Mouse (Mus musculus): ENCODE measurements around the gene Tigit. TPM values are rescaled to one million over a fixed set of nuclear protein-coding genes. Genes with fewer than 3 reads are reported as not detected.

Tigit gene
- polyA plus RNA-seq, 1 experiment, result not detected

DNA sequence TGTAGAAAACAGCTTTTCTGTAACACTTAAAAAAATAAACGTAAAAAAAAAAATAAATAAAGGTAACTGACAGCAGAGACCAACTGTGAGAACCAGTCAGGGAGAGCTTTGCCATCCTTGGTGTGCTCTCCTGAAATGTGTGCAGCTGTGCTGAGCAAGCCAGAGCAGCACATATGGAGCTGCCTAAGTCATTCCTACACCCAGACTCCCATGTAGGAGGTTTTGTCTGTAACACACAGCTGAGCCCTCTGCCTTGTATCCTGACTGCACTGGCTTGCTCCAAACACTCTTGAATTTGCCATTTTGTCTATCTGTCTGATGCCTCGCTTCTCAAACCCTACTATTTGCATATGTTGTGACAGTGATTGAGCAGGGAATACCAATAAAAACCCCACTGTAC is 27.0 kb upstream of the Tigit start:
- no peak for TF ChIP-seq GATA1 (IDR thresholded peaks at IDR 0.05; ENCODE audit: low read length)

DNA sequence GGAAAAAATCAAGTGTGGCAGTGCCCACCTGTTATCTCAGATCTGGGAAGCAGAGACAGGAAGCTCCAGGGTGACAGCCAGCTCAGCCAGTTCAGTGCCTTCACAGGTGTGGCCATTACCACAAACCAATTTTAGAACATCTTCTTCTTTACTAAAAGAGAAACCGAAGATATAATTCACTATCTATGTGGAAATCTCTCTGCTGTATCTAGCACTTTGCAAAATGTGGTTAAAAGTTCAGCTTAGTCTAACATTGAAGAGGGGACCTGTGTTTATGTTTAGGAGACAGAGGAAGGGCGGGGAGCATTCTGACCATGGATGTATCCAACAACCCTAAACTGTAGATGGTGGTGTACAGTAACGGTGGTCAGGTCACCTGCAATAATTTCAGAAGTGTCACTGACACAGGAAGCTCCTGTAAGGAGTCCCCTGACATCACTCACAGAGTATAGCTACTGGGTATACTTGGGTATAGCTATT is 26.3 kb upstream of the Tigit start:
- TF ChIP-seq GATA1 (IDR thresholded peaks at IDR 0.05; ENCODE audit: low read length), result no peak

- TF ChIP-seq GATA1 (IDR thresholded peaks at IDR 0.05; ENCODE audit: low read length), result no peak
Measured at GRCm38 (mm10) chr16:43687968-43688367, 24.0 kb upstream of the Tigit start.

- no peak for TF ChIP-seq GATA1 (IDR thresholded peaks at IDR 0.05; ENCODE audit: low read length)
Measured at GRCm38 (mm10) chr16:43674400-43674799, 10.5 kb upstream of the Tigit start.

DNA sequence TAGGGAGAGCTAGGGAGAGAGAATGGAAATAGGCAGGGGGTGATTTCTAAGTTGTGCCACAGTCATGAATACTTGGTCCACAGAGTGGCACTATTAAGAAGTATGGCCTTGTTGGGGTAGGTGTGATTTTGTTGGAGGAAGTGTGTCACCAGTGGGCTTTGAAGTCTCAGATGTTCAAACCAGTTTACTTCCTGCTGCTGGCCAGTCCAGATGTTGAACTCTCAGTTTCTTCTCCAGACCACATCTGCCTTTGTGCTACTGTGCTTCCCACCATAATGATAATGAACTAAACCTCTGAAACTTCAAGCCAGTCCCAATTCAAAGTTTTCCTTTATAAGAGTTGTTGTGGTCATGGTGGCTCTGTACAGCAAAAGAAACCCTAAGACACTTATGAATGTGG is 8.8 kb upstream of the Tigit start:
- no peak for TF ChIP-seq GATA1 (IDR thresholded peaks at IDR 0.05; ENCODE audit: low read length)

DNA sequence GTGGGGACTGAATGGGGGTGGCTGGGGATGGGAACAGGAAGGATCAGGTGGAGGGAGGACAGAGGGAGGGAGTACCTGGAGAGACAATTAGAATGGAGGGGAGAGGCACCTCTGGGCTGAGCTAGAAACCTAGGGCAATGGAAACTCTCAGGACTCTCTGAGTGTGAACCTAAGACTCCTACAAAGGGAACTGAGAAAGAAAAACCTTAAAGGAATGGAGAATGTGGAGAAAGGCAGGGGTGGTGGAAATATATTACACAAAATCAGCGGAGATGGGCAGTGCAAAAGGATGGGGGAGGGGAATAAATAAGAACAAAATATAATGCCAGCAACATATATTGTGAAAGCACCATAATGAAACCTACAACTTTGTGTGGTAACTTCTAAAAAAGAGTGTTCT is 8.0 kb upstream of the Tigit start:
- TF ChIP-seq GATA1 (IDR thresholded peaks at IDR 0.05; ENCODE audit: low read length), result no peak

DNA sequence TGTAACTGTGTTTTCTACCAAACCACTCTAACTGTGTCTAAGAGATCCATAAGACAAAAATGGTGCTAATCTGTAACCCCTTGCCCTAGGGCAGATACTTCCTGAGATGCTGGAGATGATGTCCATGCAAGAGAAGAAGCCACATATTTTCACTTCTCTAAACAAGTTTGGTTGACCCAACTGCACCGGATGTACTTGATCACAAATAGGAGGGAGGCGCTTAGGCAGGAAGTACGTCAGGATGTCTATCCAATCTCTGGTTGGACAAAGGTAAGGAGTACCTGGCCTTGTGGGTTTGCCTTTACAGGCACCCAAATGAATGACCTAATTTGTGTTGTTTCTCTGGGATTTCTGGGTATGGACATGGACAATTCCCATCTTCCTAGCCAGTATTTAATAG is 4.3 kb upstream of the Tigit start:
- TF ChIP-seq GATA1 (IDR thresholded peaks at IDR 0.05; ENCODE audit: low read length), result no peak

DNA sequence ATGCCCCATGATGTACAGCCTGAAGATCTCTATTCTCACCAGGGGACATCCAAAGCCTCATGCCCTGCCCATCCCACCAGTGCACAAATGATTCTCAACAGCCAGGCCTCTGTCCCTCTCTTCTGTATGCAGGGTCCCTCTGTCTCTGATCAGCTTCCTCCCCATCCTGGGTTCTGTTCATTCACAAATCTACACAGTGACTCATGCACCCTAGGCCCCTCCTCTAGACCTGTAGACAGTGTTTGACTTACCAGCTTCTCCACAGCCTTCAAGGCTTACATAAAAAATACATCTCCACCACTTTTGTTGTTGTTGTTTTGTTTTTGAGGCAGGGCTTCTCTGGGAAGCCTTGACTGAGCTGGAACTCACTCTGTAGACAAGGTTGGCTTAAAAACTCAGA is 915 bp upstream of the Tigit start:
- no peak for TF ChIP-seq GATA1 (IDR thresholded peaks at IDR 0.05; ENCODE audit: low read length)

- no peak for TF ChIP-seq GATA1 (IDR thresholded peaks at IDR 0.05; ENCODE audit: low read length)
Measured at GRCm38 (mm10) chr16:43662124-43663004, 1.6 kb downstream of the Tigit start.

DNA sequence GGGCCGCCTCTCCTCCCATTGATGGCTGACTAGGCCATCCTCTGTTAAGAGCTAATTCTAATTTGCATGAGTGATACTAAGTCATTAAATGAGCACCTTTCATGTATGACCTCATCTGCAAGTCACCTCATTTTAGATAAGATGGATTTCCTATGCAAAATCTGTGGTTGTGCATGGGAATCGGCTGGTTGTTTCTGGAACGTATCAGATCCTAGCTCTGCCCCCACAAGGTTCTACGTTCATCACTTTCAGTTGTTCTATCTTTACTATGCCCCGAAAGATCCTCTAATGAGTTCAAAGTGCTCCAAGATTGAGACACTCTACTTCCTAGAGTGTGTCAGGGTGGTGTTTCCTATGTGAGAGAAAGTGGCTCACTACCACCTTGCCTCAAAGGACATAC is 2.4 kb downstream of the Tigit start:
- no peak for TF ChIP-seq GATA1 (IDR thresholded peaks at IDR 0.05; ENCODE audit: low read length)

- no peak for TF ChIP-seq GATA1 (IDR thresholded peaks at IDR 0.05; ENCODE audit: low read length)
Measured at GRCm38 (mm10) chr16:43655183-43655787, 8.7 kb downstream of the Tigit start.

DNA sequence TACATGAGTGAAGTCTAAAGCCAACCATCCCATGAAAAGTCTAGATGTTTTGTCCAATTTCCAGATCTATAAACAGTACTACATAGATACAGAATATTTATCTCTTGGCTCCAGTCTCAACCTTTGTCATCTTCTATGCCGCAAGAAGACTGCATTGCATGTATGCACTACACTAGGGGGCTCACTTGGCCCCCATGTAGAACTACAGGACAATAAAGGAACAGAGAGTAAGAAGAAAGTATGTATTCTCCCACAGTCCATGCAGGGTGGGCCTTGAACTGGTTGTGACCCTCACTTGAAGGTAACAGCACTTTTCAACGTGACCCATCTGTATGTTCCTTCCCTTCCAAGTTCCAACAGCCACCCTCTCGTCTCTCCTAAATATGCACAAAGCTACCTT is 9.7 kb downstream of the Tigit start:
- no peak for TF ChIP-seq GATA1 (IDR thresholded peaks at IDR 0.05; ENCODE audit: low read length)

DNA sequence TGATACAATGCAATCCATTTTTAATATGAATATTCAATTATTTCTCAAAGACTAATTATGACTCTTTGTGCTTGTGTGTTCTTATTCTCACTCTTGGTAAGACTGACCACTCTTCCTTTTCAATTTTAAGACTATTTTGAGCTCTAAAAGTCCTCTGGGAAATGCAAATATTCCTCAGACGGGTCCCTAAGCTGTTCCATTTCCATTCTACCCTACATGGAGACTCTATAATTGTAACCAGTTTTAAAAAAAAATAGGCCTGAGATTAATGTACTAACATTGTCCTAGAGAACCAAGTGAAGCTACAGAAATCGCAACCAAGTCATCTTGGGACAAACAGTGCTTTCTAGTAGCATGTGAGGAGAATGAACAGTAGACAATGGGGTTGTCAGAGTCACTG is 10.7 kb downstream of the Tigit start:
- no peak for TF ChIP-seq GATA1 (IDR thresholded peaks at IDR 0.05; ENCODE audit: low read length)

DNA sequence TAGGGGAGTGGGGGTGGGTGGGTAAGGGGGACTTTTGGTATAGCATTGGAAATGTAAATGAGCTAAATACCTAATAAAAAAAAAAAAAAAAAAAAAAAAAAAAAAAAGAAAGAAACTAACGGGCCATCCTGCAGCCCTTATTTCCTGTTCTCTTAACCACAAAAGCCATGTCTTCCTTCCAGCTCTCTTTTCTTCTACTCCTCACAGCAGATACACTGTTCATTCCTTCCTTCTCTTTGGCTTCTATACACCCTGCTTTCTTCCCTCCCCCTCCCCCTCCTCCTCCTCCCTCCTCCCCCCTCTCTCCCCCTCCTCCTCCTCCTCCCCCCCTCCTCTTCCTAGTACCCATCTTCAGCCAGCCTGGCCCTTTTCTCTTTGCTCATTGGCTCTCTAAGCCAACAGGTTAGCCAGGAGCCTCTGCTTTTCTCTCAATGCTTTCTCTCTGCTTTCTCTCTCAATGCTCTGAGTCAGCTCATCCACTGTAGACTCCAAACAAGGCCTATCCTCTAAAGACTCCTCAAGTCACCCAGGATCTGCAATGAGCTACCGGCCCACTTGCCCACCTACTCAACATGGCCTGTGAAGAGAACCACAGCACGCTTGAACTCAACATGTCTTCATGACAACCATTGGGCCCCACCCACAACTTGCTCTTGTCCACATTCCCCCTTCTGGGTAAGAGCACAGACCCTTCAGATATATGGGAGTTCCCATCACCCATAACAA is 13.4 kb downstream of the Tigit start:
- TF ChIP-seq GATA1 (IDR thresholded peaks at IDR 0.05; ENCODE audit: low read length), result no peak

DNA sequence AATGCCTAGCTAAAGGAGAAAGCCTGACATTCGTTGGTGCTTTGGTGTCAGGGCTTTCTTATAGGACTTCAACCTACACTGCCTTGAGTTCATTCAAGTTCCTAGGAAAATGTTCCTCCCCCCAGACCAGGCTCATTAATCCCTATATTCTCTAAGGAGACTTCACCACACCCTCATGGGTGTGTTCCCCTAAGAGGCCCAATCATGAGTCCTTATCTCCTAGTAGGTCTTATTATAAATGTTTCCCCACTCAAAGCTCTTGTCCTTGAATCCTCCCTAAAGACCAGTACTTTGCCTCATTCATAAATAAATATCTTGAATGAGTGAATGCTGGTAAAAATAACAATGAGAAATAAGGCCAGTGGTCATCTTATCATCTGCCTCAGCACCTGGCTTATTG is 16.3 kb downstream of the Tigit start:
- TF ChIP-seq GATA1 (IDR thresholded peaks at IDR 0.05; ENCODE audit: low read length), result no peak

- no peak for TF ChIP-seq GATA1 (IDR thresholded peaks at IDR 0.05; ENCODE audit: low read length)
Measured at GRCm38 (mm10) chr16:43646943-43647342, 17.0 kb downstream of the Tigit start.

Measured in G1E-ER4 (cell line).